Mouse (Mus musculus) natural killer cell, adult 2 months (primary cell): ENCODE data around the gene Sys1.
A peak's percentile ranks its signal among the peaks of the same experiment; 100 is the strongest.

Experiments used
- DNase-seq, 2 experiments: peaks; one replicate each; pipeline ENCODE4 v3.0.0; 2022; ENCODE audit warnings: low spot score in 2 of 2

Gene Sys1

GRCm38 (mm10) chr2:164456864-164457300 lies at the start of gene Sys1:
TSS of gene Sys1 (plus strand) at chr2:164456964.
- peak; percentile 21 to 44 for DNase-seq

GRCm38 (mm10) chr2:164407708-164408107 lies 49.1 kb upstream of the Sys1 start:
- DNase-seq: peak; percentile 16 to 43

GRCm38 (mm10) chr2:164414167-164414566 lies 42.6 kb upstream of the Sys1 start:
- DNase-seq: no peak

GRCm38 (mm10) chr2:164414581-164414980 lies 42.2 kb upstream of the Sys1 start:
- peak in 1 of 2 experiments; percentile 57 for DNase-seq

GRCm38 (mm10) chr2:164417198-164417597 lies 39.6 kb upstream of the Sys1 start:
- peak; percentile 7 to 51 for DNase-seq

GRCm38 (mm10) chr2:164418308-164418875 lies 38.4 kb upstream of the Sys1 start:
- no peak for DNase-seq

- no peak for DNase-seq
These were observed 37.3 kb upstream of the Sys1 start for GRCm38 (mm10) chr2:164419489-164419888.

- no peak for DNase-seq
These were observed 35.5 kb upstream of the Sys1 start for GRCm38 (mm10) chr2:164421306-164421705.

GRCm38 (mm10) chr2:164421979-164422378 lies 34.8 kb upstream of the Sys1 start:
- DNase-seq: no peak

GRCm38 (mm10) chr2:164422675-164423393 lies 33.9 kb upstream of the Sys1 start:
- peak in 1 of 2 experiments; percentile 75 for DNase-seq

- DNase-seq: no peak
These were observed 33.3 kb upstream of the Sys1 start for GRCm38 (mm10) chr2:164423464-164423863.

GRCm38 (mm10) chr2:164424406-164424805 lies 32.4 kb upstream of the Sys1 start:
- DNase-seq: no peak

GRCm38 (mm10) chr2:164425401-164425800 lies 31.4 kb upstream of the Sys1 start:
- no peak for DNase-seq

- no peak for DNase-seq
These were observed 30.6 kb upstream of the Sys1 start for GRCm38 (mm10) chr2:164426121-164426520.

- DNase-seq: no peak
These were observed 29.8 kb upstream of the Sys1 start for GRCm38 (mm10) chr2:164426952-164427351.

- no peak for DNase-seq
These were observed 28.3 kb upstream of the Sys1 start for GRCm38 (mm10) chr2:164428451-164428850.

GRCm38 (mm10) chr2:164429881-164430615 lies 26.7 kb upstream of the Sys1 start:
- no peak for DNase-seq

- no peak for DNase-seq
These were observed 26.1 kb upstream of the Sys1 start for GRCm38 (mm10) chr2:164430697-164431096.

GRCm38 (mm10) chr2:164431676-164432465 lies 24.9 kb upstream of the Sys1 start:
- no peak for DNase-seq

- DNase-seq: no peak
These were observed 24.1 kb upstream of the Sys1 start for GRCm38 (mm10) chr2:164432541-164433191.

GRCm38 (mm10) chr2:164433278-164433895 lies 23.4 kb upstream of the Sys1 start:
- DNase-seq: no peak
